In genomic region chr1:170996753-170997152, GRCm38 (mm10) we compare ENCODE assay signal across 8 mouse cellular contexts. TPM values are rescaled to one million over a fixed set of nuclear protein-coding genes. Genes with fewer than 3 reads are reported as not detected.
DNase-seq lines count a peak whose midpoint lies in the region; ATAC-seq lines count a peak whose summit lies in the region.

No protein-coding gene starts in this region.

- peak; percentile 51 for DNase-seq in liver
- DNase-seq in adrenal gland, adult 18-20 months (ENCODE audit: low spot score in 2 of 2) = peak; percentile 63 to 66
- peak; percentile 79 for DNase-seq in embryo, embryonic 11 days
- peak; percentile 57 for DNase-seq in hindbrain, embryonic 14.5 days (ENCODE audit: low spot score)
- peak; percentile 59 for DNase-seq in left cerebral cortex, postnatal 4 days
- peak; percentile 27 to 35 for DNase-seq in thymus, postnatal 36 days

- no peak overlapping the region for H3K27ac ChIP-seq in liver, embryonic 12.5 days
- H3K27ac ChIP-seq in hindbrain, embryonic 14.5 days = no peak overlapping the region

- no peaks in the 10 kb centered on the region; the same call in 1 of the 2 replicates for H3K27me3 ChIP-seq in liver, embryonic 12.5 days (replicated peaks)
- no peaks in the 10 kb centered on the region for H3K27me3 ChIP-seq in hindbrain, embryonic 14.5 days (ENCODE audit: control insufficient read depth, insufficient read depth, low read length)

- no peaks in the 10 kb centered on the region for H3K9me3 ChIP-seq in liver, embryonic 12.5 days (replicated peaks)
- H3K9me3 ChIP-seq in hindbrain, embryonic 14.5 days (ENCODE audit: control insufficient read depth, low read length) = no peaks in the 10 kb centered on the region

- H3K36me3 ChIP-seq in liver, embryonic 12.5 days = no peaks in the 10 kb centered on the region
- H3K36me3 ChIP-seq in hindbrain, embryonic 14.5 days (replicated peaks; ENCODE audit: control insufficient read depth, insufficient read depth) = no peaks in the 10 kb centered on the region

- intact Hi-C loops in left cerebral cortex, postnatal 4 days (cut with DNase I) = no loop called here

- H3K4me3 ChIP-seq in liver, embryonic 12.5 days = no peak overlapping the region
- H3K4me3 ChIP-seq in hindbrain, embryonic 14.5 days (replicated peaks; ENCODE audit: low read length) = no peak overlapping the region

- peaks cover 9% of the 10 kb centered on the region; the same call in 1 of the 2 replicates for H3K4me1 ChIP-seq in liver, embryonic 12.5 days
- no peaks in the 10 kb centered on the region for H3K4me1 ChIP-seq in hindbrain, embryonic 14.5 days (replicated peaks; ENCODE audit: control insufficient read depth, insufficient read depth, low read length)

- ATAC-seq in liver, embryonic 12.5 days = no peak
- no peak for ATAC-seq in hindbrain, embryonic 14.5 days (ENCODE audit: low FRiP score)
- ATAC-seq in neutrophil, adult 5-6 weeks (ENCODE audit: extremely low read depth, insufficient number of reproducible peaks, low FRiP score, poor library complexity, severe bottlenecking) = peak; percentile 78

- WGBS in liver, embryonic 12.5 days (ENCODE audit: insufficient replicate concordance) = 30% methylated on average over 3 of the region's 3 CpGs
- WGBS in hindbrain, embryonic 14.5 days = 53% methylated on average over 3 of the region's 3 CpGs

- no peak overlapping the region for H3K4me2 ChIP-seq in liver, embryonic 12.5 days
- no peak overlapping the region for H3K4me2 ChIP-seq in hindbrain, embryonic 14.5 days (replicated peaks)

- no peak overlapping the region for H3K9ac ChIP-seq in liver, embryonic 12.5 days
- H3K9ac ChIP-seq in hindbrain, embryonic 14.5 days = no peak overlapping the region

RNA-seq across cellular contexts. Expression of gene Fcgr2b, which starts 20.4 kb away (rescaled TPM):
- polyA plus RNA-seq in liver, embryonic 12.5 days (2016; fragmentation: Nextera tagmentation; extraction: Ambion mirVana) = 1.7 and 1.9 TPM in 2 replicates
- total RNA-seq in adrenal gland, adult 18-20 months (2021) = 10 to 100 TPM in 1 of 2 experiments, 1 to 10 TPM in 1; 7.0 to 15.6 TPM
- 1.2 and 1.8 TPM in 2 replicates for polyA plus RNA-seq in hindbrain, embryonic 14.5 days (2014; fragmentation: Nextera tagmentation; extraction: Ambion mirVana)
- total RNA-seq in left cerebral cortex, postnatal 4 days (2021) = 1 to 10 TPM; 2.3 to 2.6 TPM
- 136 and 145 TPM in 2 replicates for total RNA-seq in neutrophil, adult 5-6 weeks (2017)

RNA-seq across cellular contexts. Expression of gene Fcgr4, which starts 22.0 kb away (rescaled TPM):
- polyA plus RNA-seq in liver, embryonic 12.5 days (2016; fragmentation: Nextera tagmentation; extraction: Ambion mirVana) = 1.3 and 2.0 TPM in 2 replicates
- 10 to 100 TPM in 1 of 2 experiments, 1 to 10 TPM in 1; 5.8 to 13.0 TPM for total RNA-seq in adrenal gland, adult 18-20 months (2021)
- polyA plus RNA-seq in hindbrain, embryonic 14.5 days (2014; fragmentation: Nextera tagmentation; extraction: Ambion mirVana) = 0.33 and 0.56 TPM in 2 replicates
- total RNA-seq in left cerebral cortex, postnatal 4 days (2021) = not detected
- total RNA-seq in neutrophil, adult 5-6 weeks (2017) = 134 TPM in 2 replicates
